Mouse (Mus musculus) hindbrain, embryonic 11.5 days (tissue): ENCODE measurements around the gene Necap1. TPM values are rescaled to one million over a fixed set of nuclear protein-coding genes. Genes with fewer than 3 reads are reported as not detected.

ENCODE experiments used
- ATAC-seq: fragments of 200-750 bp; cut with Nextera tagmentation; 2 replicates; pipeline ENCODE4 v1.8.0; 2017; ENCODE audit warnings: mild to moderate bottlenecking, moderate TSS enrichment, moderate library complexity; ENCODE audit not compliant: low FRiP score
- DNase-seq: peaks from one replicate; pipeline ENCODE4 v3.0.0-alpha.2; 2015; ENCODE audit warnings: low spot score
- H3K27ac ChIP-seq: fragments of 300-500 bp; sonication (generic); 2 replicates; pipeline ENCODE4 v1.5.1; 2014; ENCODE audit warnings: mild to moderate bottlenecking, low read depth, low read length
- H3K27me3 ChIP-seq: fragments of 300-500 bp; sonication (generic); 2 replicates; pipeline ENCODE4 v1.6.1; 2014; ENCODE audit warnings: mild to moderate bottlenecking, low read length, moderate library complexity, mixed read lengths; ENCODE audit not compliant: control insufficient read depth, insufficient read depth
- H3K36me3 ChIP-seq: fragments of 300-500 bp; sonication (generic); 2 replicates; pipeline ENCODE4 v1.6.1; 2014; ENCODE audit warnings: mild to moderate bottlenecking, low read length, moderate library complexity, mixed read lengths; ENCODE audit not compliant: control insufficient read depth, insufficient read depth
- H3K4me1 ChIP-seq: fragments of 300-500 bp; sonication (generic); replicated peaks from 2 replicates; pipeline ENCODE4 v1.6.1; 2014; ENCODE audit warnings: low read length, mixed read lengths; ENCODE audit not compliant: control insufficient read depth, insufficient read depth
- H3K4me2 ChIP-seq: fragments of 300-500 bp; sonication (generic); replicated peaks from 2 replicates; pipeline ENCODE4 v1.6.1; 2014; ENCODE audit warnings: mild to moderate bottlenecking, low read depth, low read length
- H3K4me3 ChIP-seq: fragments of 300-500 bp; sonication (generic); 2 replicates; pipeline ENCODE4 v1.5.1; 2014; ENCODE audit warnings: low read depth, low read length
- H3K9ac ChIP-seq: fragments of 300-500 bp; sonication (generic); 2 replicates; pipeline ENCODE4 v1.6.1; 2014; ENCODE audit warnings: low read depth, low read length
- H3K9me3 ChIP-seq: fragments of 300-500 bp; sonication (generic); 2 replicates; pipeline ENCODE4 v1.6.1; 2016; ENCODE audit warnings: low read length; ENCODE audit not compliant: control insufficient read depth
- WGBS: fragments of 180-500 bp; shearing (Covaris S2); extraction: QIAGEN DNeasy Blood & Tissue Kit; methylation state at CpG from one replicate; pipeline ENCODE4 v1.1.7; 2014; 5-methylcytosine and 5-hydroxymethylcytosine counted together
- polyA plus RNA-seq: library from polyadenylated mRNA; unstranded; fragments of >200 nt; fragmentation: Nextera tagmentation; extraction: Ambion mirVana; gene quantifications from 2 replicates; pipeline ENCODE4 v1.2.1, GENCODE M21; 2014

The Necap1 gene
- polyA plus RNA-seq, 1 experiment from 2014 or later: 82.3 TPM

DNA sequence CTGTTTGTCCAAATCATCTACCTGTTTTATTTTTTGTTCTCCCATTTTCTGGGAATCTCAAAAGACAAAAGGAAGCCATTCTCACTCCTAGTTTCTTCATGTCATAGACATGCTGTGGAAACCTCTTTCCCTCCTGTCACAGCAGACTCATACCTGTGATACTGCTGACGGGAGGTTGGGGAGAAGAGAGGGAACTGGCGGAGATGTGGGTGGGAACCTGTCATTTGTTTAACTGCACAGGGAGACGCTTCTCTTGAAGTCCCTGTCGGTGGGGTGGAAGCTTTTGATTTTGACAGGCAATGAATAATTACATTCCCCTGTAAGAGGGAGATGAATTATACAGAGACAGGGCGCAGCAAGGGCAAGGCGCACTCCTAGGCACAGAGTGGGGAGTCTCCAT lies 30.5 kb upstream of the Necap1 start:
- no peaks in the 10 kb centered on the region for H3K4me1 ChIP-seq
- H3K4me3 ChIP-seq: no peak overlapping the region
- ATAC-seq (no peak), DNase-seq (no peak)
- no peak overlapping the region for H3K27ac ChIP-seq
- H3K27me3 ChIP-seq: no peaks in the 10 kb centered on the region
- no peak overlapping the region for H3K9ac ChIP-seq
- H3K9me3 ChIP-seq: no peaks in the 10 kb centered on the region
- 0 out of 2 replicates have a peak, but pooled peaks cover 2% of the 10 kb centered on the region for H3K36me3 ChIP-seq
- WGBS: 75% methylated on average over 6 of the region's 6 CpGs
- H3K4me2 ChIP-seq: no peak overlapping the region

DNA sequence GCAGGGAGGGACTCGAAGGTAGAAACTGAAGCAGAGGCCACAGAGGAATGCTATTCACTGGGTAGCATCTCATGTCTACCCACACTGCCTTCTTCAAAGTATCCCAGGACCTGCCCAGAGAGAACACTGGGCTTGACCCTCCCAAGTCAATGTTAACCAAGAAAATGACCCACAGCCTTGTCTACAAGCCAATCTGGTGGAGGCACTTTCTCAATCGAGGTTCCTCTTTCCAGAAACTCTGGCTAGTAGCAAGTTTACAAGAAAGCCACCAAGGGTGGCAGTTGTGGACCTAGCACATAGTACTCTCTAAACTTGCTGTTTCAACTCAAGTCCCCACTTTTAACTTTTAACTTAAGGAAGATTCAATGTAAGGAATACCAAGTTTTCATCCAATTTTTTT lies 21.6 kb upstream of the Necap1 start:
- DNase-seq (no peak), ATAC-seq (no peak)
- no peaks in the 10 kb centered on the region for H3K36me3 ChIP-seq
- H3K4me1 ChIP-seq: no peaks in the 10 kb centered on the region
- no peak overlapping the region for H3K4me2 ChIP-seq
- no peak overlapping the region for H3K27ac ChIP-seq
- H3K9ac ChIP-seq: no peak overlapping the region
- WGBS: 89% methylated on average over 2 of the region's 2 CpGs
- no peak overlapping the region for H3K4me3 ChIP-seq
- no peaks in the 10 kb centered on the region for H3K27me3 ChIP-seq
- H3K9me3 ChIP-seq: no peaks in the 10 kb centered on the region

DNA sequence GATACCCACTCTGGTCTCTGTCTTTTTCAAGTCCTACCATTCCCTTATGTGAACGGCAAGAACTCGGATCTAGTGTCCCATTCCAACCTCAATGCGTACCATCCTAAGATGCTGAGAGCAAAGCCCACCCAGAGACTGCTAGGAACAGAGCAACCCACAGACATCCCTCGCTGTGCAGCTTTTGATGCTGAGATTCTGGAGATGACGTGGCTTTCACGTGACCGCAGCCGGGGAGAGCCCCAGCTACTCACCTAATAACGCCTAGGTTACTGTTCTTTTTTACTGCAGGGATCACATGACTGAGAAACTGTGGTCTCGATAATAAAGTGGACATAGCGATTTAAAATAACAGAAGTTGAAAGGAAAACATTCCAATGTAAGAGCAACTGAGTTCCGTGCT lies 19.7 kb upstream of the Necap1 start:
- DNase-seq (no peak), ATAC-seq (no peak)
- Histone ChIP-seq H3K36me3 (no peaks in the 10 kb centered on the region), H3K4me2 (no peak overlapping the region), H3K4me3 (no peak overlapping the region), H3K9ac (no peak overlapping the region), H3K27me3 (no peaks in the 10 kb centered on the region), H3K27ac (no peak overlapping the region), H3K9me3 (no peaks in the 10 kb centered on the region), H3K4me1 (no peaks in the 10 kb centered on the region)
- 88% methylated on average over 12 of the region's 12 CpGs for WGBS

DNA sequence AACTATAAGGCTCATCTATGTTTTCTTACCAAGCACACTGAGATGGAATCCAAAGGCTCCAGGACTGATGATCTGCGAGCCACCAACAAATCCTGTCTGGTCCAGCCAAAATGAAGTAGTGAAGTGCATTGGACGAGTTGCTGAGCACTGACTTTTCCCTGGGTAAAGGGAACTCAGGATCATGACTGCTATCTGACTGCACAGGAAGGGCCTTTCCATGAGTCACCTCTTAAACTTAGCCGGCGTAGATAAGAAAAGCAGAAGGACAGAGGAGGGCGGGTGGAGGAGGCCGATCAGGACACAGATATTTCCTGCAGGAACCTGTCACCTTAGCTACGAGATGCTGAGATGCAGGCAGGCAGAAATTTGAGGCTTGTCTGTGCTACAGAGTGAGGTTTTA lies 18.3 kb upstream of the Necap1 start, which contains the start of gene C3ar1:
Gene C3ar1, minus strand, starts transcription at position 207 of the 400 bp plus-strand sequence.
- Histone ChIP-seq H3K36me3 (no peaks in the 10 kb centered on the region), H3K4me2 (no peak within 1 kb of the TSS), H3K9ac (no peak within 1 kb of the TSS), H3K27ac (no peak within 1 kb of the TSS), H3K4me1 (no peaks in the 10 kb centered on the region), H3K4me3 (no peak within 1 kb of the TSS), H3K27me3 (no peaks in the 10 kb centered on the region), H3K9me3 (no peaks in the 10 kb centered on the region)
- ATAC-seq: no peak
- DNase-seq: no peak
- WGBS: 85% methylated on average over 7 of the region's 7 CpGs

DNA sequence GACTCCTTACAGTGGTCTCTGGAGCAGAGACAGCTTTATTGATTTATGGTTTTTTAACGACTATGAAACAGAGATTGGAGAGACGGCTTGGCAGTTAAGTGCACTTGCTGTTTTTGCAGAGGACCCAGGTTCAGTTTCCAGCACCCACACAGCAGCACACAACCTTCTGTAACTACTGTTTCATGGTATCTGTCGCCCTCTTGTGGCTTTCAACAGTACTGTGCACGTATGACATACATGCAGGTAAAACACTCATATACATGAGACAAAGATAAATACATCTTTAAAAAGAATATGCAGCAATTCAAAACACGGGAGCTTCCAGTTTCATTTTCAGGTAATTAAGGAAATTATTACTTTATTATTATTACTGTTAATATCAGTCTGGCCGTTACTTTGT lies 11.8 kb upstream of the Necap1 start:
- H3K4me1 ChIP-seq: no peaks in the 10 kb centered on the region
- H3K4me2 ChIP-seq: no peak overlapping the region
- peaks cover 3% of the 10 kb centered on the region; the same call in 1 of the 2 replicates for H3K9me3 ChIP-seq
- DNase-seq (no peak), ATAC-seq (no peak)
- no peak overlapping the region for H3K27ac ChIP-seq
- WGBS: 77% methylated on average over 6 of the region's 6 CpGs
- H3K36me3 ChIP-seq: no peaks in the 10 kb centered on the region
- H3K4me3 ChIP-seq: no peak overlapping the region
- H3K27me3 ChIP-seq: no peaks in the 10 kb centered on the region
- no peak overlapping the region for H3K9ac ChIP-seq

DNA sequence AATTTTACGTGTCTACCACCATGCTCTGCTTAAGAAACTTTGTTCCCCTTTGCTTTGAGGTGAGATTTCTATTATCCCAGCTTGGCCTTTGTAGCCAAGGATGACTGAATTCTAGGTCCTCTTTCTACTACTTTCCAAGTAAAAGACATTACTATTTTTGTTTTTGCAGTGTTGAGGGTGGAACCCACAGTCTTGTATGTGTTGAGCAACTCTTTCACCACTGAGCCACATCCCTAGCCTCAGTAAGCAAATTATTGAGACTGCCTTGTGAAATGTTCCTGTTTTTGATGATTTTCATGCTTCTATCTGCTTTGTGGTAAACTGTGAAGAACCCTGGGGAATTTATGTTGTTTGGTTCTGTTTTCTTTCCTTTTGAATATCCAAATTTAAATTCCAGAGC lies 11.4 kb upstream of the Necap1 start:
- 81% methylated on average over 1 of the region's 1 CpGs for WGBS
- ATAC-seq: no peak
- Histone ChIP-seq H3K4me1 (no peaks in the 10 kb centered on the region), H3K9me3 (peaks cover 3% of the 10 kb centered on the region; the same call in 1 of the 2 replicates), H3K4me2 (no peak overlapping the region), H3K4me3 (no peak overlapping the region), H3K36me3 (no peaks in the 10 kb centered on the region), H3K27ac (no peak overlapping the region), H3K27me3 (no peaks in the 10 kb centered on the region), H3K9ac (no peak overlapping the region)
- DNase-seq: no peak

DNA sequence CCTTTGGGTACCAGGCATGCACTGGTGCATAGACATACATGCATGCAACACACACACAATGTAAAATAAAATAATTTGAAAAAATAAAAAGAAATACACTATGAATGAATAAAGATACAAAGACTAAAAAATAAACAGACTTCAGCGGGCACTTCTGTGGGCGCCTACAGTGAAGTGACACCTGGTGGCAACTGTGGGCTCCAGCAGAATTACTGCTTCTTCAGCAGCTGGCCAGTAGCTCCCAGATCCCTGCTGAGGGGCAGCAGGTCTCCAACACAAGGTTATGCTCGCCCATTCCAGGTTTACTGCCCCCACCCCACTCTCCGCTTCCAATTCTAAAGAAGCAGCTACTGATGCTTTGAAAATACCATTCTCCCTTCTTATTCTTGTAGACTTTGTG lies 6.4 kb upstream of the Necap1 start:
- Histone ChIP-seq H3K4me3 (no peak overlapping the region), H3K27ac (no peak overlapping the region), H3K4me1 (no peaks in the 10 kb centered on the region), H3K4me2 (no peak overlapping the region), H3K27me3 (no peaks in the 10 kb centered on the region), H3K36me3 (no peaks in the 10 kb centered on the region), H3K9me3 (no peaks in the 10 kb centered on the region), H3K9ac (no peak overlapping the region)
- ATAC-seq (no peak), DNase-seq (no peak)
- 62% methylated on average over 4 of the region's 4 CpGs for WGBS

DNA sequence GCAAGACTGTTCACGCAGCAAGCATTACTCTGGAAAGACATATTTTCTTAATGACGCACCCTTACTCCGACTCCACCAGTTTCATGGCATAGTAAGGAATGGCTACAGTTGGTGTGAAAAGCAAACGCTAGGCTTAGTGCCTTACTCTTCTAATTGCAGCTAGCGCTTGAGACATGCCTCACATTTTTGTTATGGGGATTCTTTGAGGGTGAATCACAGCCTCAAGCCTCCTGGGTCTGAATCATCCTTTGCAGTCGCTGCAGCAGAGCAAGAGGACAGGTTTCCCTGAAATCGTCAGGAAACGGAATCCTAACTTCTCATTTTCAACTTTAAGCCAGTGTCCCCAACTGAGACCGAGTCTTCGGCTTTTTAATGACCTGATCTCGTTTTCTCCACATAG lies 4.4 kb upstream of the Necap1 start:
- no peak for ATAC-seq
- H3K4me1 ChIP-seq: no peaks in the 10 kb centered on the region
- no peak overlapping the region for H3K27ac ChIP-seq
- H3K27me3 ChIP-seq: no peaks in the 10 kb centered on the region
- no peak overlapping the region for H3K9ac ChIP-seq
- 85% methylated on average over 11 of the region's 11 CpGs for WGBS
- H3K9me3 ChIP-seq: no peaks in the 10 kb centered on the region
- H3K4me3 ChIP-seq: no peak overlapping the region
- no peak for DNase-seq
- no peak overlapping the region for H3K4me2 ChIP-seq
- no peaks in the 10 kb centered on the region for H3K36me3 ChIP-seq

DNA sequence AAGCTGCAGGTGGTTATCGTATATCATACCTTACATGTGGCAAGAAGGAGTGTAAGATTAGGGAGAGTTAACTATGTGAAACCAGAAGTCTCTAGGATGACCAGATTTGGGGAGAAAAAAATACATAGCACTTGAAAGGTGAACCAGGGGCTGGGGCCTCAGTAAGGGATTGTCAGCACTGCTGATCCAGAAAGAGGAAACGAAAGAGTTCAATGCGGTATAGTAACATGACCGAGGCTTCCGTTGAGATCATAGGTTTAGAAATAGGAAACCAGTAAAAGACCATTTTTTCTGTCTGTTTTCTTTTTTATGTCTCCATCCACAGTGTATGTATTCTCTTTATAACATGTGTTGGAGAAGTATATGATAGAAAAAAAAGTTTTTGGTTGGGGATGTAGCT lies 1.5 kb upstream of the Necap1 start:
- Histone ChIP-seq H3K4me1 (no peaks in the 10 kb centered on the region), H3K4me3 (no peak overlapping the region), H3K9ac (no peak overlapping the region), H3K4me2 (no peak overlapping the region), H3K27me3 (no peaks in the 10 kb centered on the region), H3K36me3 (no peaks in the 10 kb centered on the region), H3K27ac (no peak overlapping the region), H3K9me3 (no peaks in the 10 kb centered on the region)
- no peak for DNase-seq
- WGBS: 93% methylated on average over 5 of the region's 5 CpGs
- no peak for ATAC-seq
